Mouse (Mus musculus) right cerebral cortex, postnatal 10 days (tissue): Measurements from ENCODE around the gene Trim65.
"Not testable (repeated sequence)": the region's sequence is repeated elsewhere in the genome, so short reads cannot be mapped to it uniquely, and the experiment has no call there.

Experiments
- DNase-seq, 2 experiments: peaks; one replicate each; pipeline ENCODE4 v3.0.0; 2021; ENCODE audit warnings: low spot score in 2 of 2

The Trim65 gene

DNA sequence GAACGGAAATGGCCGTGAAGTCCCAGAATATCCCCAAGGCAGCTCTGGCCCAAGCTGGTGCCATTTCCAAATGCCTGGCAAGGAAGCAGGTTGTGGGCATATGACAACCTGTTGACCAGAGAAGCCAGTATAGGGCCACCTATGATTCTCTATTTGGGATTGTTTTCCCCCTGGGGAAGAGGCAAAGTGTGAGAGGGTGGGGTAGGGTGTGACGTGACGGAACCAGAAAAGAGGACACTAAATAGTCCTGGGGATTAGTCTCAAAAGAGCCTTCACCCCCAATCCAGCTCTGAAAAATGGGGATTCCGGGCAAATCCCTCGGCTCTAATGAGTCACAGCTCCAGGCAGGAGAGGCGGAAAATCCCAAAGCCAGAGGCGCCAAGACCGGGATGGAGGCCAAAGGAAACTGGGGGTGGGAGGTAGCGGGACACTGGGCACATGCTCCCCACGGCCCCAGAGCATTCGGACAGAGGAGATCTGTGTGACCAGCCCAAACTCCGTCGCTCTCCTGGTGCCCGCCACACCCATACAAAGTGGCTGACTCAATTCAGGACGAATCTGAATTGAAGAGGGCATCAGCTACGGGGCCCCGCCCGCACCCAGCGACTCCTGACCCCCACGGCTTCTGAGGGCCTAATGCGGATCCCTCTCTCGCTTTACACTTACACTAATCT is 22.3 kb downstream of the Trim65 start:
- DNase-seq = peak; percentile 61 to 75

GRCm38 (mm10) chr11:116107777-116108285 is 23.1 kb downstream of the Trim65 start:
- DNase-seq = no peak

DNA sequence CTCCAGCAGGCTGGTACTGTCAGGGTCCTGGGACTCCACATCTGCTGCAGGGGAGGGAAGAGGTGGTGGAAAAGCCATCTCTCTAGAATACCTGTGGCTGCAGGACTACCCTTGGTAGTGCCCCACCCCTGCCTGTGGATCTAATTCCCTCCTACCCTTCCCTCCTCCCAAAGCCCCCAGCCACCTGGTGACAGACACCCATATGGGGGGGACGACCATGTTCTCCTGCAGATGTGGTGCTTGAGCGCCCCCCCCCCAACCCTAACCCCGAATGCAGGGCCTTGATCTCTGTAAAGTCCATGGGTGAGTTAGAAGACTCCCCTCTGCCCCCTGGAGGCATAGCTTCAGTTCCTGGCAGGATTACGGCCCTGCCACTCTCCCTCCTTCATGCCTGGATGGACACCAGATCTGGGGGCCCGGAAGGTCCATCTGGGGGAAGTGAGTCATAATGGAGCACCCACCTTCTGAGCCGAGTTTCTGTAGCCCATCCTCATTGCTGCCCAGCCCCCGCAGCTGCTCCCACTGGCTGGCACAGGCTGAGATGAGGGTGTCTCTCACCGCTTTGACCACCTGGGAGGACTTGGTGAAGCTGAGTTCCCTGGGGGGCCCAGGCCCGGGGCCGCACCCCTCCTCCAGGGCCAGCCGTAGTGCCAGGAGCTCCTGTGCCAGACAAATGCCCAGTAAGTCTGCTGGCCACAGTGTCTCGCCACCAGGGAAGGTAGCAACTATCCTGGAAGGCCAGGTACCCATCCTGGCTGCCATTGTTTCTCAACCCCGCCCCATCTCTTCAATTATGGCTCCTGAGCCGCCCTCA is 23.8 kb downstream of the Trim65 start:
- no peak for DNase-seq

DNA sequence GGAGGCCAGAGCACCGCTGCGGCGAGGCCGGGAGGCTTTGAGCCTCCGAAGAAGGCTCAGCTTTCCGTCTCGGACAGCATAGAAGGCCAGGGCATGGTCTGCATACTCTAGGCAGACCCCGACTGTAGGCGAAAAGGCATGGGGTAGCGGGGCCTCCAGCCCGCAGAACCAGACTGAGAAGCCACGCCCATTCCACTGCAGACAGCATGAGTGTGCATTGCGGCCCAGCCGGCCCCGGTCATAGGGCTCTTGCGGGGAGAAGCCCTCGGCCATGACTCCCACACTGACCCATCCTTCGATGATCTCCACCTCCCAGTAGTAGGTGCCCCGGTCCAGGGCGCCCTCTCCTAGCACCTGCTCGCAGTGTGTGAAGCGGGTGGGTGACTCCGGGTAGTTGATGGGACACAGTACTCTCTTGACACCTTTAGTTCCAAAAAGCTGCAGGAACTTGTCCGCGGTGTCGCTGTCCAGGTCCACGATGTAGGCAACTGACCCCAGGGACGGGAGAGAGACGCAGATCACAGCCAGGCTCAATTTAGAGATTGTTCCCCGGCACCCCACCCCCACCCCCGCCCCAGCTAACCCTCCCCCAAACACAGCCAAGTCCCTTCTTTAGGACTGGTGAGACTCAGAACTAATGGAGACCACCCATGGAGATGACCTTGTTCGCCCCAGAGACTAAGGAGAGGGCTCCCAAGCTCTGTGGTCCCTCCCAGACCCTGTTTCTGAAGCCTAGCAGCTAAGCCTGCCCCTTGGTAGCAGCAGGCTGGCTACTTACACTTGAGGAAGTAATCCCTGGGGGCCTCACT is 24.6 kb downstream of the Trim65 start:
- DNase-seq = no peak

GRCm38 (mm10) chr11:116105065-116105464 is 25.9 kb downstream of the Trim65 start:
- DNase-seq = no peak

- DNase-seq = no peak
These were observed 26.8 kb downstream of the Trim65 start for GRCm38 (mm10) chr11:116104006-116104646.

- no peak for DNase-seq
These were observed 27.4 kb downstream of the Trim65 start for GRCm38 (mm10) chr11:116103572-116103971.

GRCm38 (mm10) chr11:116102472-116102871 is 28.5 kb downstream of the Trim65 start:
- no peak for DNase-seq

- peak; percentile 61 to 70 for DNase-seq
These were observed 29.0 kb downstream of the Trim65 start for GRCm38 (mm10) chr11:116101931-116102381.

DNA sequence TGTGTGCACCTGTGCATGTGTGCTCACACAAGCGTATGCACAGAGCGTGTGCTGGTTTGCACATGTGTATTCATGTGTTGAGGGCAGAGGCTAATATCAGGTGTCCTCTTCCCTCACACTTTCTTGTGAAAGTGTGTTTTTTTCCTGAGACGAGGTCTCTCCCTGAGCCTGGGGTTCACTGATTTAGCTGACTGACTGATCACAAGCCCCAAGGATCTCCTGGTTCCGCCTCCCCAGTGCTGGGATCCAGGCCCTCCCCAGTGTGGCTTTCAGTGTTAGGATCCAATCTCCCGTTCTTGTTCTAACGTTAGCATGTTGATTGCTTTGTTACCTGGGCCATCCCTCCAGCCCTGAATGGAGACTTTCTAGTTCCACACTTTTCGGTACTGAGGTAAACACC is 30.1 kb downstream of the Trim65 start:
- no peak for DNase-seq

DNA sequence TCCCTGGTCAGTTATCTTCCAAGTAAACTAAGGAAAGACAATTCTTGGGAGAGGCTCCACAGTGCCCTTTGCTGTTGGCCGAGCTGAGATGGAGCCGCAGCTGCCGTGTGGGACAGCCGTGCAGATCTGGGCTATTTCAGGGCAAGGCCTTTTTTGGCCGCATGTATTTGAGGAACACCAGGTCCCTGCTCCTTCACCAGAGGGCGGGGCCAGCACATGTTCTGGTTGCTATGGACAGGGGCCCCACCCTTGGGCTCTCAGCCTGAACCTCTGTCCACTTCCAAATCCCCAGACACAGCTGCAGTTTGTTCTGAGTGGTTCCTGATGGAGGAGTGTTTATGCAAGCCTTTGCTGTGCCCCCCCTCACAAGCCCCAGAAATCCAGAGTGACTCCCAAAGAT is 30.5 kb downstream of the Trim65 start:
- no peak for DNase-seq

DNA sequence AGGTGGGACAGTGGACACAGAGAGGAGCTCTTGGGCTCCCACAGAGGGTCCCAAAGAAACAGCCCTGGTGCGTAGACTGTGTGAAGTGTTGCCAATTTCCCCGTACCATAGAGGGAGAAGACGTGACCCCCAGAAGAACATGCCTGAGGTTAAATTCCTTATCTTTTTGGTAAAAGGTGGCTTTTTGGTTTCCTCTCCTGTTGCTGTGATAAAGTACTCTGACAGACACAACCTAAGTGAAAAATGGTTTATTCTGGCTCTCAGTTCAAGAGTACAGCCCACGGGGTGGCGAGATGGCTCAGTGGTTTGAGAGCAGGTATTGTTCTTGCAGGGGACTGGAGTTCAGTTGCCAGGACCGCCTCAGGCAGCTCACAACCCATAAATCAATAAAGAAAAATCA is 31.5 kb downstream of the Trim65 start:
- no peak for DNase-seq

DNA sequence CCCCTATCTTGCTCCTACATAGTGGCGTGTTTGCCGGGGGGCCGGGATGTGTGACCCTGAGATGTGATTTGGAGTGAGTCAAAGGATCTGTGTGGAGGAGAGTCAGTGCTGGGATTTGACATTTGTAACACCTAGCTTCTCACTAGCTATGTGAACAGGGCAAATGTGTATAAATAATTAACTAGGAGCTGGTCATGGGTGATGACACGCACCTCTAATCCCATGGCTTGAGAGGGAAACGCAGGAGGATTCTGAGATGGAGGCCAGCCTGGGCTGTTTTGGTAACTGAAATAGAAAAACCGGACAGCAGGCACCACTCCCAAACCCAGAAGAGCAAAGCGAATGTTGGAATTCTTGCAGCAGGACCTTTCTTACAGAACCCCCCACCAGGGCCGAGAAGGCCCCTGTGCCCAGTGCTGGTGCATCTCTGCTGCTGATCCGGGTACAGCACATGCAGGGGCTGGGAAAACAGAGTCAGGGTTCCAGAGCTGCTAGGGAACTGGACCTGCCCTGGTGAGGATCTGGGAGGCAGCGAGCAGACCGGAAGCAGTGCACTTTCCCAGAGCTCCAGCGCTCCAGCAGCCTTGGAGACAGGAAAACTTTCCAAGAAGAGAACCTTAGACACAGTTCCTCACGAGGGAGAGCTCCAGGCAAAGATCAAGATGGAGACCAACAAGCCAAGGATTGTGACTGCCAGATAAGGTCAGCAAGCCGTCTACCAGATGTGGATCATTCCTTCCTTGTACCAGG is 32.0 kb downstream of the Trim65 start:
- no peak for DNase-seq

GRCm38 (mm10) chr11:116096213-116097108 is 34.5 kb downstream of the Trim65 start:
- DNase-seq = no peak

DNA sequence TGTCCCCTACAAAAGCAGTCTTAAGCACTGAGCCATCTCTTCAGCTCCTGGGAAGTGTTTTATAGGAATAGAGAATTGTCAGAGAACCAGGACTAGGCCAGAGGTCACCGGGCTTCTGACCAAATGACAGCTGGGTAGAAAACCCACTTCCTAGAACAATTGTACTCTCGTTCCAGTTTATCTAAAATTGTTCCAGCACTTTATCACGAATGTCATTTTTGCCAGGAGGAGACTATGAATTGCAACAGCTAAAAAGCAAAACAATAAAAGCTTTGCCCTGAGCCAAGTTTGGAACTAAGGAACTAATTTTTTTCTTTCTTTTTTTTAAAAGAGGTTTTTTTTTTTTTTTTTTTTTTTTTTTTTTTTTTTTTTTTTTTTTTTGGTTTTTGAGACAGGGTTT is 35.4 kb downstream of the Trim65 start:
- DNase-seq = no peak

DNA sequence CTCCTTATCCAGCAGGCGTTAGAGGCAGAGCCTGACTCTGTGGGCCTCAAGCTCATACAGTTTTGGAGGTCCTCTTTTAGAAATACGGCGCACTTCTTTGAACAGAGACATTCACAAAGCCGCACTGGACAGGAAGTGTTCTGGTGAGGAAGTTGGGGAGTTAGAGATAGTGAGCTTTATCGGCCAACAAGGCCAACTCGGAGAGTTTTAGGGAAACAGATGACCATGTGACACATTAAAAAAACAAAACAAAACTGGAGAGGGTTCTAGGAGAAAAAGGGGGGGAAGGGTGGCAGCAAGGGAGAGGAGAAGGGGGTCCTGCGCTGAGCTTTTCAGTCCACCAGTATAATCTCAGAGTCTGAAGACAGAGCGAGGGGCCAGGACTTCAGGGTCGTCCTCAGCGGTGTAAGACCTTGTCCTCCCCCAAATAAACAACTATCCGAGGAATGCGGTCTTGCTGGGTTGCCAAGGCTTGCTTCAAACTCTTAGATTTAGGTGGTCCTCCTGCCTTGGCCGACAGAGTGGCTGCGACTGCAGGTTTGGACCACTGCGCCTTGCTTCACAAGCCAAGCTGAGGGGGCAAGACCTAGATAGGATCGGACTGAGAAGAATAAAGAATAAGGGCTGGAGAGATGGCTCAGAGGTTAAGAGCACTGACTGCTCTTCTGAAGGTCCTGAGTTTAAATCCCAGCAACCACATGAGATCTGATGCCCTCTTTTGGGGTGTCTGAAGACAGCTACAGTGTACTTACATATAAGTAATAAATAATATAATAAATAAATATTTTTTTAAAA is 37.0 kb downstream of the Trim65 start:
- no peak for DNase-seq

DNA sequence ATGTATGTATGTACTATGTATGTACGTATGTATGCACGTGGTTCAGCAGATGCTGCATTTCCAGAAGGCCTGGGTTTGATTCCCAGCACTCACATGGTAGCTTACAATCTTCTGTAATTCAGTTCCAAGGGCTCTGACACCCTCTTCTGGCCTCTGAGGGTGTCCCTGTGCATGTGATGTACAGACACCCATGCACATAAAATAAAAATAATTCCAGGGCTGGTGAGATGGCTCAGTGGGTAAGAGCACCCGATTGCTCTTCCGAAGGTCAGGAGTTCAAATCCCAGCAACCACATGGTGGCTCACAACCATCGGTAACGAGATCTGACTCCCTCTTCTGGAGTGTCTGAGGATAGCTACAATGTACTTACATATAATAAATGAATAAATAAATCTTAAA is 38.0 kb downstream of the Trim65 start:
- DNase-seq = not testable (repeated sequence)

GRCm38 (mm10) chr11:116091591-116091990 is 39.3 kb downstream of the Trim65 start:
- no peak for DNase-seq

DNA sequence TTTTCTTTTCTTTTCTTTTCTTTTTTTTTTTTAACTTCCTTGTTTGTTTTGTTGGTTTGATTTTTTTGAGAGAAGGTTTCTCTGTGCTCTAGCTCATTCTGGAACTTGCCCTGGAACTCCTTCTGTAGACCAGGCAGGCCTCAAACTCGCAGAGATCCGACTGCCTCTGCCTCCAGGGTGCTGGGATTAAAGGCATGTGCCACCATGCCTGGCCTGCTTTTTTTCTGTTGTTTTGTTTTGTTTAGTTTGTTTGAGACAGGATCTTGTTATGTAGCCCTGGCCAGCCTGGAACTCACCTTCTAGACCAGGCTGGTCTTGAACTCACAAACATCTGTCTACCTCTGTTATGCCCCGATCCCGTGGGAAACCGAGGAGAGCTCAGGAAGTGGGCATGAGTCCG is 41.4 kb downstream of the Trim65 start:
- DNase-seq = no peak
